Mouse (Mus musculus): Measurements from ENCODE around the gene Atp2c2.

The Atp2c2 gene

GRCm38 (mm10) chr8:119784676-119785075, 84.9 kb downstream of the Atp2c2 start:
- no peak for DNase-seq (ENCODE audit: low read depth, low spot score)

- no peak for DNase-seq (ENCODE audit: low read depth, low spot score)
These were observed 86.1 kb downstream of the Atp2c2 start for GRCm38 (mm10) chr8:119785764-119786405.

- DNase-seq (ENCODE audit: low read depth, low spot score) = no peak
These were observed 87.1 kb downstream of the Atp2c2 start for GRCm38 (mm10) chr8:119786871-119787270.

- no peak for DNase-seq (ENCODE audit: low read depth, low spot score)
These were observed 87.5 kb downstream of the Atp2c2 start for GRCm38 (mm10) chr8:119787341-119787740.

- no peak for DNase-seq (ENCODE audit: low read depth, low spot score)
These were observed 89.0 kb downstream of the Atp2c2 start for GRCm38 (mm10) chr8:119788607-119789381.

GRCm38 (mm10) chr8:119789581-119789980, 89.8 kb downstream of the Atp2c2 start:
- DNase-seq (ENCODE audit: low read depth, low spot score) = no peak

GRCm38 (mm10) chr8:119791804-119792704, 92.2 kb downstream of the Atp2c2 start:
- no peak for DNase-seq (ENCODE audit: low read depth, low spot score)

GRCm38 (mm10) chr8:119794689-119795088, 94.9 kb downstream of the Atp2c2 start:
- DNase-seq (ENCODE audit: low read depth, low spot score) = no peak

- no peak for DNase-seq (ENCODE audit: low read depth, low spot score)
These were observed 95.8 kb downstream of the Atp2c2 start for GRCm38 (mm10) chr8:119795651-119796050.

GRCm38 (mm10) chr8:119798170-119798964, 98.6 kb downstream of the Atp2c2 start:
- peak; percentile 72 for DNase-seq (ENCODE audit: low read depth, low spot score)

- DNase-seq (ENCODE audit: low read depth, low spot score) = no peak
These were observed 99.1 kb downstream of the Atp2c2 start for GRCm38 (mm10) chr8:119798965-119799264.

- DNase-seq (ENCODE audit: low read depth, low spot score) = no peak
These were observed 101.4 kb downstream of the Atp2c2 start for GRCm38 (mm10) chr8:119801168-119801567.

- no peak for DNase-seq (ENCODE audit: low read depth, low spot score)
These were observed 102.8 kb downstream of the Atp2c2 start for GRCm38 (mm10) chr8:119802592-119802991.

- DNase-seq (ENCODE audit: low read depth, low spot score) = no peak
These were observed 105.5 kb downstream of the Atp2c2 start for GRCm38 (mm10) chr8:119805275-119805674.

GRCm38 (mm10) chr8:119806422-119807263, 106.8 kb downstream of the Atp2c2 start:
- DNase-seq (ENCODE audit: low read depth, low spot score) = no peak
